Mouse (Mus musculus) spleen, adult 2 months (tissue): ENCODE data around the gene Tcf3.

Source experiments
- CTCF ChIP-seq: fragments of 200-500 bp; IDR thresholded peaks from 2 replicates; pipeline ENCODE4 v1.5.1; 2011; ENCODE audit warnings: mild to moderate bottlenecking, inconsistent platforms; ENCODE audit not compliant: insufficient read depth, insufficient read length, insufficient replicate concordance; ENCODE audit errors: extremely low read depth
- POLR2A ChIP-seq: fragments of 200-500 bp; IDR thresholded peaks from 2 replicates; pipeline ENCODE4 v1.6.1; 2011; ENCODE audit warnings: low read depth, low read length, inconsistent platforms

DNA sequence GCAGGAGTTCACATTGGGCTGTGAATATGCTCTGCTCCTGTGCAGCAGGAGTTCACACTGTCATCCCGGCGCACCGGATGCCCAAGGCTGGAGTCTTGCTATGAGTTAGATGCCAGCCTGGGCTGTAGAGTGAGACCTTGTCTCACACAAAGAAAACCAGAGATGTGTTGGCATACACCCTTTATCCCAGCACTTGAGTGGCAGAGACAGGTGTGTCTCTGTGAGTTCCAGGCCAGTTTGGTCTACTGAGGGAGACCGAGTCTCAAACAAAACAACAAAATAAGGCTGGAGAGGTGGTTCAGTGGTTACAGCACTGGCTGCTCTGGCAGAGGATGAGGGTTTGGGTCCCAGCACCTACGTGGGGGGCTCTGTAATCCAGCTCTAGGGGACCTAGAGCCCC, 45.1 kb upstream of the Tcf3 start:
- no peak for TF ChIP-seq POLR2A
- no peak for TF ChIP-seq CTCF
